Mouse (Mus musculus) embryonic facial prominence, embryonic 11.5 days (tissue): ENCODE measurements around the gene Gm10053. TPM values are rescaled to one million over a fixed set of nuclear protein-coding genes. Genes with fewer than 3 reads are reported as not detected.

Source experiments
- ATAC-seq: fragments of 200-750 bp; cut with Nextera tagmentation; replicated peaks from 2 replicates; pipeline ENCODE4 v1.8.0; 2017; ENCODE audit warnings: low read depth; ENCODE audit not compliant: insufficient number of reproducible peaks, low FRiP score, low TSS enrichment
- DNase-seq: peaks from one replicate; pipeline ENCODE4 v3.0.0-alpha.2; 2015; ENCODE audit warnings: low spot score
- H3K27ac ChIP-seq: fragments of 300-500 bp; sonication (generic); replicated peaks from 2 replicates; pipeline ENCODE4 v1.5.1; 2014; ENCODE audit warnings: mild to moderate bottlenecking, low read depth, low read length, control low read depth
- H3K27me3 ChIP-seq: fragments of 300-500 bp; sonication (generic); 2 replicates; pipeline ENCODE4 v1.6.1; 2014; ENCODE audit warnings: mild to moderate bottlenecking, low read length, moderate library complexity, mixed read lengths; ENCODE audit not compliant: control insufficient read depth, insufficient read depth
- H3K36me3 ChIP-seq: fragments of 300-500 bp; sonication (generic); replicated peaks from 2 replicates; pipeline ENCODE4 v1.6.1; 2014; ENCODE audit warnings: low read depth, mild to moderate bottlenecking, low read length, moderate library complexity, mixed read lengths; ENCODE audit not compliant: control insufficient read depth, insufficient read depth
- H3K4me1 ChIP-seq: fragments of 300-500 bp; sonication (generic); 2 replicates; pipeline ENCODE4 v1.6.1; 2014; ENCODE audit warnings: low read length, mixed read lengths; ENCODE audit not compliant: control insufficient read depth, insufficient read depth
- H3K4me2 ChIP-seq: fragments of 300-500 bp; sonication (generic); 2 replicates; pipeline ENCODE4 v1.6.1; 2014; ENCODE audit warnings: low read depth, mild to moderate bottlenecking, control low read depth, low read length, moderate library complexity
- H3K4me3 ChIP-seq: fragments of 300-500 bp; sonication (generic); 2 replicates; pipeline ENCODE4 v1.5.1; 2014; ENCODE audit warnings: low read depth, low read length, control low read depth
- H3K9ac ChIP-seq: fragments of 300-500 bp; sonication (generic); replicated peaks from 2 replicates; pipeline ENCODE4 v1.6.1; 2014; ENCODE audit warnings: mild to moderate bottlenecking, control low read depth, low read length
- H3K9me3 ChIP-seq: fragments of 300-500 bp; sonication (generic); replicated peaks from 2 replicates; pipeline ENCODE4 v1.6.1; 2016; ENCODE audit warnings: mild to moderate bottlenecking, low read length, inconsistent platforms, mixed read lengths; ENCODE audit not compliant: control insufficient read depth
- WGBS: fragments of 180-500 bp; shearing (Covaris S2); extraction: QIAGEN DNeasy Blood & Tissue Kit; methylation state at CpG from one replicate; pipeline ENCODE4 v1.1.7; 2014; 5-methylcytosine and 5-hydroxymethylcytosine counted together
- polyA plus RNA-seq: library from polyadenylated mRNA; unstranded; fragments of >200 nt; fragmentation: Nextera tagmentation; extraction: Ambion mirVana; gene quantifications from 2 replicates; pipeline ENCODE4 v1.2.1, GENCODE M21; 2014

Gene Gm10053
- polyA plus RNA-seq, 1 experiment from 2014 or later = 271 TPM

DNA sequence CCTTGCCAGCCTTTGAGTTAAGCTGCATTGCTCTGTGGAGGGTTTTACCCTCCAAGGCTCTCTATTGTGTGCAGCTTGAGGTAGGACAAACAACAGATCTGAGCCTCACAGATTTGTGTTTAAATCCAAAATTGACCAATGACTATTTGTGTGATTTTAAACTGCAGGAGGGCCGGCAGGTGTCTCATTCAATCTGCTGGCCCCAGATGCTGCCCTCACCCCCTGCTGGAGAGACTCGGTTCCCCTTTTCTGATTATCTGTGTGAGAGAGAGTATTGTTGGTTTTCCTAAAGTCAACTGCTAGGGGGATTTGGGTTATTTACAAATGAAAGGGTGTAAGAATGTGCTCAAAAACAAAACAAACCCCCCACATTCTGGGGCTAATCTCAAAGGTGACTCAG, 26.8 kb downstream of the Gm10053 start:
- Histone ChIP-seq H3K27ac (no peak overlapping the region), H3K4me1 (peaks cover 7% of the 10 kb centered on the region), H3K36me3 (no peaks in the 10 kb centered on the region), H3K9me3 (no peaks in the 10 kb centered on the region), H3K4me3 (no peak overlapping the region), H3K9ac (no peak overlapping the region), H3K27me3 (peaks cover 52% of the 10 kb centered on the region), H3K4me2 (no peak overlapping the region)
- DNase-seq = no peak
- ATAC-seq = no peak
- 0% methylated on average over 2 of the region's 2 CpGs for WGBS

DNA sequence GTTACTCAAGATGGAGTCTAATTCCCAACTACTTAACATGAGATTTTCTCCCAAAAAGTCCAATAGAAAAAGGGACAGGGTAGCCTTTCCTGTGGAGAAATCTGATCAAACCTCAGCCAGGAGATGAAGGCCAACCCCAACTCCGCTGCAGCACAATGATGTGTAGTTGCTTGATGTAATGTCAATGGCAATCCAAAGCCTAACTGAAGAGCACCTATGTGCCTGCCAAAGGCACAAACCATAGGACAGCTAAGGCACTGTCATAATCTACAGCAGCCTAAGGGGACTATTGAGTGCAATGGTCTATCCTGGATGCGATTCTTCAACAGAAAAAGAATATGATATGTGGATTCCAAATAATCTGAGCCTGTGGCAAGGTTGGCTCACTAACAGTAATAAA, 27.3 kb downstream of the Gm10053 start:
- H3K27ac ChIP-seq = no peak overlapping the region
- peaks cover 7% of the 10 kb centered on the region for H3K4me1 ChIP-seq
- no peaks in the 10 kb centered on the region for H3K36me3 ChIP-seq
- ATAC-seq (no peak), DNase-seq (no peak)
- peaks cover 46% of the 10 kb centered on the region for H3K27me3 ChIP-seq
- no peaks in the 10 kb centered on the region for H3K9me3 ChIP-seq
- WGBS = 51% methylated on average over 2 of the region's 2 CpGs
- H3K9ac ChIP-seq = no peak overlapping the region
- no peak overlapping the region for H3K4me3 ChIP-seq
- no peak overlapping the region for H3K4me2 ChIP-seq

DNA sequence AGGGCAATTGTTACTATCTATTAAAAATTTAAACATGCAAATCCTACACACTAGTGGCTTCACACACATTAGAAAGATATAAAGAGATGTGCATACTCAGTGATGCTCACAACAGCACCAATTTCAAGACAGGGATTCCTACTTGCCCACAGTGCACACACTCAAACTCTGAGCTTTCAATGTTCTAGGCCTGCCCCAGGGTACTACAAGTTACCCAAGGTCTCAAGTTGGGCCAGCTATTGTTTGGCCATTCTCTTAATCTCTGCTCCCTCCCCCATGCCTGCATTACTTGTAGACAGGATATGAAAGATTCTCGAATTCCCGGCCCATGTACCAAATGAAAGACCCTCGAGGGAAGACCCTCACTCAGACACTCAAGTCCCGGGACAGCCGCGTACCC, 32.2 kb downstream of the Gm10053 start:
- no peak overlapping the region for H3K9ac ChIP-seq
- no peak overlapping the region for H3K4me2 ChIP-seq
- H3K27ac ChIP-seq = no peak overlapping the region
- no peak overlapping the region for H3K4me3 ChIP-seq
- H3K4me1 ChIP-seq = no peaks in the 10 kb centered on the region
- H3K9me3 ChIP-seq = no peaks in the 10 kb centered on the region
- H3K27me3 ChIP-seq = peaks cover 8% of the 10 kb centered on the region
- no peaks in the 10 kb centered on the region for H3K36me3 ChIP-seq
- DNase-seq (no peak), ATAC-seq (no peak)
- WGBS = 91% methylated on average over 4 of the region's 6 CpGs

DNA sequence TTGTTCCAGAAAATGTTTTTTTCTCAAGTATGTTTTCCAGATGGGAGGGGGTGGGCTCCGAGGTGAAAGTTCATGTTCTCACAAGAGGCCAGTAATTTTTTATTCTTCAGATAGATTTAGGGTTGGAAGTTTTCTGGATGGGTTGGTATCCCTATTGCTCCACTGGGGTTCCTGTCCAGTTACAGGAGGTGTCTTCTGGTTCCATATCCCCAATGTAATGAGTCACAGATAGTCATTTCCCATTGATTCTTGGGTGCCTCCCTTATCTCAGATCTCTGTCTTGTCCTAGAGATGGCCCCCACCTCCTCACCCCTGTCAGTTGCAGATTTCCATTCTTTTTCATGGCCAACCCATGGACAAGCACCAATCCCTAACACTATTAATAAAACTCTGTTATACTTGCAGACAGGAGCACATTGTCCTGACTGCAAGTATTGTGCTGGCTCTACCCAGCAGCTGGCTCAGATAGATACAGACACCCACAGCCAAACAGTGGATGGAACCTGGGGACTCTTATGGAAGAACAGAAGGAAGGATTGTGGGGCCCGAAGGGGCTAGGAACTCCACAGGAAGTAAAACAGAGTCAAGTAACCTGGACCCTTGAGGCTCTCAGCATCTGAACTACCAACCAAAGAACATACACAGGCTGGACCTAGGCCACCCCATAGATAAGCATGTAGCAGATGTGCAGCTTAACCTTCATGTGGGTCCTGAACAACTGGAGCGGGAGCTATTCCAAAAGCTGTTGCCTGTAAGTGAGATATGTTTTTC, 33.1 kb downstream of the Gm10053 start:
- Histone ChIP-seq H3K4me1 (no peaks in the 10 kb centered on the region), H3K9ac (no peak overlapping the region), H3K27ac (no peak overlapping the region), H3K4me3 (no peak overlapping the region), H3K36me3 (no peaks in the 10 kb centered on the region), H3K4me2 (no peak overlapping the region), H3K9me3 (no peaks in the 10 kb centered on the region), H3K27me3 (no peaks in the 10 kb centered on the region)
- WGBS = 92% methylated on average over 3 of the region's 3 CpGs
- ATAC-seq (no peak), DNase-seq (no peak)

- WGBS = 89% methylated on average over 5 of the region's 5 CpGs
- Histone ChIP-seq H3K27me3 (no peaks in the 10 kb centered on the region), H3K9me3 (no peaks in the 10 kb centered on the region), H3K27ac (no peak overlapping the region), H3K36me3 (no peaks in the 10 kb centered on the region; the same call in 1 of the 2 replicates), H3K4me3 (no peak overlapping the region), H3K4me2 (no peak overlapping the region), H3K4me1 (no peaks in the 10 kb centered on the region), H3K9ac (no peak overlapping the region)
- no peak for DNase-seq
- ATAC-seq = no peak
Measured at GRCm38 (mm10) chr19:24920866-24921265, 45.4 kb downstream of the Gm10053 start.

Other genes with a start within 250 kb of the Gm10053 start
- gene Tmem252, start 201.7 kb upstream of the Gm10053 start, polyA plus RNA-seq = 0.81 and 1.2 TPM in 2 replicates
- gene Pgm5, start 13.8 kb upstream of the Gm10053 start, polyA plus RNA-seq = 1.3 and 2.2 TPM in 2 replicates
- not detected in 2 replicates for gene Foxd4, start 25.5 kb downstream of the Gm10053 start, polyA plus RNA-seq
- 19.9 and 22.5 TPM in 2 replicates for gene Cbwd1, start 85.9 kb downstream of the Gm10053 start, polyA plus RNA-seq
- 2.1 and 5.1 TPM in 2 replicates for gene Dock8, start 123.8 kb downstream of the Gm10053 start, polyA plus RNA-seq